Mouse (Mus musculus) right cerebral cortex, postnatal 14 days (tissue): ENCODE data around the gene Ube2i.
A peak's percentile ranks its signal among the peaks of the same experiment; 100 is the strongest.

Experiments
- DNase-seq: peaks from one replicate; pipeline ENCODE4 v3.0.0; 2022

Ube2i gene

GRCm38 (mm10) chr17:25274571-25275346, at the start of gene Ube2i:
TSS of gene Ube2i (minus strand) at chr17:25274622.
- no peak for DNase-seq

- no peak for DNase-seq
Measured at GRCm38 (mm10) chr17:25322930-25323329, 48.5 kb upstream of the Ube2i start.

GRCm38 (mm10) chr17:25320819-25321218, 46.4 kb upstream of the Ube2i start:
- DNase-seq = no peak

- DNase-seq = no peak
Measured at GRCm38 (mm10) chr17:25318354-25318753, 43.9 kb upstream of the Ube2i start, which contains the start of gene Prss29. TSS of gene Prss29 (plus strand) at chr17:25318654.

GRCm38 (mm10) chr17:25308346-25308745, 33.9 kb upstream of the Ube2i start, which contains the start of gene Prss28:
TSS of gene Prss28 (plus strand) at chr17:25308646.
- no peak for DNase-seq

- DNase-seq = no peak
Measured at GRCm38 (mm10) chr17:25298094-25298493, 23.7 kb upstream of the Ube2i start, which contains the start of gene Prss34. TSS of gene Prss34 (plus strand) at chr17:25298394.

- DNase-seq = no peak
Measured at GRCm38 (mm10) chr17:25294111-25294510, 19.7 kb upstream of the Ube2i start.

GRCm38 (mm10) chr17:25293495-25293894, 19.1 kb upstream of the Ube2i start:
- DNase-seq = no peak

- DNase-seq = no peak
Measured at GRCm38 (mm10) chr17:25290411-25290810, 16.0 kb upstream of the Ube2i start.

GRCm38 (mm10) chr17:25288842-25289241, 14.4 kb upstream of the Ube2i start:
- peak; percentile 50 for DNase-seq

GRCm38 (mm10) chr17:25285033-25285432, 10.6 kb upstream of the Ube2i start:
- DNase-seq = peak; percentile 47

- DNase-seq = no peak
Measured at GRCm38 (mm10) chr17:25282133-25282532, 7.7 kb upstream of the Ube2i start.

GRCm38 (mm10) chr17:25275833-25276232, 1.4 kb upstream of the Ube2i start:
- DNase-seq = no peak

- DNase-seq = peak; percentile 88
Measured at GRCm38 (mm10) chr17:25273706-25274501, 518 bp downstream of the Ube2i start.

- DNase-seq = peak; percentile 81
Measured at GRCm38 (mm10) chr17:25272951-25273705, 1.3 kb downstream of the Ube2i start.

- no peak for DNase-seq
Measured at GRCm38 (mm10) chr17:25272326-25272725, 2.1 kb downstream of the Ube2i start.

- DNase-seq = no peak
Measured at GRCm38 (mm10) chr17:25270795-25271335, 3.6 kb downstream of the Ube2i start.

GRCm38 (mm10) chr17:25264453-25264852, 10.0 kb downstream of the Ube2i start:
- no peak for DNase-seq

- no peak for DNase-seq
Measured at GRCm38 (mm10) chr17:25257804-25258261, 16.6 kb downstream of the Ube2i start.

- no peak for DNase-seq
Measured at GRCm38 (mm10) chr17:25256140-25256754, 18.2 kb downstream of the Ube2i start, which contains the start of gene Baiap3. TSS of gene Baiap3 (minus strand) at chr17:25256364.

- no peak for DNase-seq
Measured at GRCm38 (mm10) chr17:25255110-25255509, 19.3 kb downstream of the Ube2i start.

- peak; percentile 60 for DNase-seq
Measured at GRCm38 (mm10) chr17:25253760-25254159, 20.7 kb downstream of the Ube2i start.
